Mouse (Mus musculus) thymus, adult 2 months (tissue): ENCODE data around the gene Ube2ql1.

ENCODE experiments used
- CTCF ChIP-seq: fragments of 200-500 bp; IDR thresholded peaks from 2 replicates; pipeline ENCODE4 v1.5.1; 2012; ENCODE audit warnings: mild to moderate bottlenecking, control low read depth, low read length, moderate library complexity, borderline replicate concordance; ENCODE audit not compliant: control insufficient read depth, poor library complexity, insufficient read depth; ENCODE audit errors: extremely low read depth
- POLR2A ChIP-seq: fragments of 200-500 bp; IDR thresholded peaks from 2 replicates; pipeline ENCODE4 v1.6.1; 2012; ENCODE audit warnings: mild to moderate bottlenecking, low read length, control low read depth, moderate library complexity; ENCODE audit not compliant: control insufficient read depth, poor library complexity, insufficient read depth; ENCODE audit errors: extremely low read depth

DNA sequence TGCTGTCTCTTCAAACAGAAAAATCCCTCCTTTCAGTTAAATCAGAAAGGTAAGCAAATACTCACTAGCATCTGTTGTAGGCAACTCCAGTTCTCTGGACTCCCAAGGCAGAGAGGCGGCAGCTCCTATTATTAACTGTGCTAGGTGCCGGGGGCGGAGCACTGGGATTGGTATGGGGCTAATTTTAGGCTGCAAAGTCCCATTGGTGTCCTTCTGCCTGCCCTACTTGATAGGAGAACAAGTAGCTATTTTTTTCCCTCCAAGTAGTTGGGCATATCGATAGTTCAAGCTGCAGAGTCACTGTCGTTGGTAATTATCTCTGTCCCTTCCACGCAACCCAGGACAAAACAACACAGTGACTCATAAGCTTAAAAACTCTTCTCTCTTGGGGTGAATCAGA lies 7.1 kb downstream of the Ube2ql1 start:
- TF ChIP-seq CTCF (no peak), POLR2A (no peak)
